Mouse (Mus musculus) ovary, adult 10 weeks (tissue): ENCODE measurements around the gene Dock4. TPM values are rescaled to one million over a fixed set of nuclear protein-coding genes. Genes with fewer than 3 reads are reported as not detected.

Experiments used
- polyA plus RNA-seq: library from polyadenylated mRNA; stranded (reverse); fragments of 350-450 nt; fragmentation: Illumina TruSeq; extraction: RNeasy Lipid Tissue Mini Kit (QIAGEN cat#74804); gene quantifications from one replicate; pipeline ENCODE4 v1.2.3, GENCODE M21; 2014

The Dock4 gene
- 51.3 TPM for polyA plus RNA-seq

DNA sequence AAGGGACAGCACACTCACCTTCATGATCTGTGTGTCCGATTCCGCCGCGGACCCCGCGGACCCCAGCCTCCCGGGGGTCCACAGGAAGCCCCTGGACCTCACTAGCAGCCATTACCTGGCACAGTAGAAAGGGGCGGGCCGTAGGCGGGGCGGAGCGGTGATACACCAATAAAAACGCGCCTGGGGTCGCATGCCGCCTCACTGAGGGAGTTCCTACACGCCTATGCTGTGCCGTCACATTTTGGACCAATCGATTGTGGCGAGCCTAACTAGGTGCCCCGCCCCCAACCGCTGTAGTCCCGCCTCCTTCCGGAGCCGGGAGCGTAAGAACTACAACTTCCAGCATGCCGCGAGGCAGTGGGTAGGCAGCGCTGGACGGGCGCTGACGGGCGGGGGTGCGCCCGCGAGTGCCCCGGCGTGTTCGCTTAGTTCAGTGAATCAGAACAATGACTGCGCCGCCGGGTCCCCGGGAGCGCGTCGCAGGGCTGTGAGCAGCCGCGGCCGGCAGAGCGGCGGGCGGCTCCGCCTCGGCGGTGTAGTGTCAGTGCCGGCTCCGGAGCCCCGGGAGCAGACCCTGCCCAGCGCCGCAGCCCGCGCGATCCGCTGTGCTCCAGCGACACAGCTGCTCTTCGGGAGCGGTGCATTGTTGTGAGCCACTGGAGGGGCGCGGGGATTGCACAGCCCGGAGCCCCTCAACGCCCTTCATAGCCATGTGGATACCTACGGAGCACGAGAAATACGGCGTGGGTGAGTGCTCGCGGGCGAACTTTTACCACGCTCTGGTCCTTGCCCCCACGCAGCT, at the start of gene Dock4, which contains the start of gene Zfp277:
Gene Dock4 (plus strand): TSS at position 305 of the 802 bp plus-strand sequence.
Gene Zfp277 (minus strand): TSS at position 255 of the 802 bp plus-strand sequence.

Other genes with a start within 250 kb of the Dock4 start
- not detected for gene Lsmem1, start 246.5 kb upstream of the Dock4 start, polyA plus RNA-seq
- gene Ifrd1, start 197.4 kb upstream of the Dock4 start, polyA plus RNA-seq: 181 TPM
- 219 TPM for gene Zfp277, start 50 bp upstream of the Dock4 start, polyA plus RNA-seq